Mouse (Mus musculus) cortical plate, adult 2 months (tissue): ENCODE results near the gene Hypk.

Source experiments
- CTCF ChIP-seq: fragments of 200-500 bp; IDR thresholded peaks from 2 replicates; pipeline ENCODE4 v1.5.1; 2011; ENCODE audit warnings: mild to moderate bottlenecking, control low read depth, low read length; ENCODE audit not compliant: insufficient read depth; ENCODE audit errors: extremely low read depth
- POLR2A ChIP-seq: fragments of 200-500 bp; IDR thresholded peaks from 2 replicates; pipeline ENCODE4 v1.6.1; 2011; ENCODE audit warnings: mild to moderate bottlenecking, low read length, control low read depth; ENCODE audit not compliant: insufficient read depth; ENCODE audit errors: extremely low read depth

DNA sequence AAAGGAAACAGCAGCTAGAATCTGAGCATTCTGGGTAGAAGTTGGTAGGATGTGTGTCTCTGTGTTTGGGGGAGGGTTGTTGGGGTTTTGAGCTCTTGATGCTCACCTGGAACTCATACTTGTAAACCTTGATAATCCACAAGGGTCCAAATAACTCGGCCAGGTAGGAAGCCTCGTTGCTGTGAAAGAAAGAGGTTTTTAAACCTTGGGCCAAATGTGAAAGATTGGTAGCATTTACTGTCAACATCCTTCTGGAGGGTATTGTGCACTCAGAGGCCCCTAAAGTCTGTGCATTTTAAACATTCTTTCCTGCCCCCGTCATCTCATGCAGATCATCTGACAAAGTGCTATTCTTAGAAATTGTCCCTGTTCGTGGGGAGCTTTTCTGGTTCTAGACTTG lies at the start of gene Hypk:
- TF ChIP-seq POLR2A = 0 out of 2 replicates have a peak, but pooled peaks have one; percentile 25
- no peak for TF ChIP-seq CTCF
